Mouse (Mus musculus) bone marrow, adult 2 months (tissue): ENCODE data around the gene Dkk3.

Experiments
- CTCF ChIP-seq: fragments of 200-500 bp; IDR thresholded peaks from 2 replicates; pipeline ENCODE4 v1.5.1; 2011; ENCODE audit warnings: low read length, control low read depth; ENCODE audit not compliant: control insufficient read depth, insufficient read depth
- POLR2A ChIP-seq: fragments of 200-500 bp; IDR thresholded peaks from 2 replicates; pipeline ENCODE4 v1.6.1; 2011; ENCODE audit warnings: low read depth, mild to moderate bottlenecking, control low read depth, low read length, borderline replicate concordance; ENCODE audit not compliant: control insufficient read depth

- no peak for TF ChIP-seq POLR2A
- TF ChIP-seq CTCF: no peak
Observed at GRCm38 (mm10) chr7:112128810-112129209, 30.0 kb downstream of the Dkk3 start.
